Mouse (Mus musculus) liver, embryonic 14.5 days (tissue): ENCODE measurements at regions not wholly inside any gene's neighbourhood (a gene's known extent, or its start where the extent isn't known, plus 50 kb on each side); places are given as distances from the start of the nearest gene placed in this dataset.

ENCODE experiments used
- CTCF ChIP-seq: IDR thresholded peaks from 2 replicates; pipeline ENCODE4 v1.5.1; 2016; ENCODE audit warnings: antibody characterized with exemption, low read depth, control low read depth
- EP300 ChIP-seq: IDR thresholded peaks from 2 replicates; pipeline ENCODE4 v1.6.1; 2016; ENCODE audit warnings: antibody characterized with exemption, low read depth

DNA sequence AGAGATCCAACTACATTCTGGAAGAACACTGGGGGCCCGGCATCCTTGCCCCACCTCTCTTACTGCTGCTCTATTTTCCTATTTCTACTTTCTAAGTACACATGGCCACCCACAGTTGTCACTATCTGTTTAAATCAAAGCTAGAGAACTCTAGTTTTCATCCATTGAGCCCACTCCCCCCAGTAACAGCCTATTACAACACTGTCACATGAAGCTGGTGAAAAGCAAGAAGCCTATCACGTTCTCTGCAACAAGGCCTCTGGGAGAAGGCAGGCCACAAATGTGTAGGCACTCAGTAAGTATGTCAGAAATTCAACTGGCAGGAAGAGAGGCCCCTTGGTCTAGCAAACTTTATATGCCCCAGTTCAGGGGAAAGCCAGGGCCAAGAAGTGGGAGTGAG lies 222.0 kb upstream of the Smim15 start:
- TF ChIP-seq CTCF (no peak), EP300 (no peak)
